Mouse (Mus musculus) CH12F3 (cell line): ENCODE data around the gene Spaca4.

Experiments
- in situ Hi-C: fragments of 300-500 bp; cut with MboI; formaldehyde crosslinking; loops from 2 replicates; pipeline ENCODE4 v1.14.3; 2020; ENCODE audit warnings: low sequenced_read_pairs

Gene Spaca4

DNA sequence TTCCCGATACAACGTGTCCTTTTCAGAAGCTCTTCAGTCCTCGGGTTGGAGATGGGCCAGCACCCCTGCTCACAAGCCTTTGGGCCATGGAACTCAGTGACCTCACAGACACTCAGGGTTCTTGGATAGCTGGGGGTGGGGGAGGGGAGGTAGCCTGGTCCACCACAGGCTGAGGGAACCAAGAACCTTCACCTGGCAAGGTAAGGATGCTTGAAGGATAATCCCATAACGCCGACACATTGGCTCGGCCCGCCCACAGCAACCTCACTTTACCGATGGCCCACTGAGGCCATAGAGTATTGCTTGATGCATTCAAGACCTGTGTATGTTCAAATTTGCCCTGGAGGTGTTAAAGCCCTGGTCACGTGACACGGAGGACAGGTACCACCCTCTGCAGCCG, at the start of gene Spaca4:
TSS of gene Spaca4 (minus strand) at position 101 of the 400 bp plus-strand sequence.
- in situ Hi-C loops: no loop called here

DNA sequence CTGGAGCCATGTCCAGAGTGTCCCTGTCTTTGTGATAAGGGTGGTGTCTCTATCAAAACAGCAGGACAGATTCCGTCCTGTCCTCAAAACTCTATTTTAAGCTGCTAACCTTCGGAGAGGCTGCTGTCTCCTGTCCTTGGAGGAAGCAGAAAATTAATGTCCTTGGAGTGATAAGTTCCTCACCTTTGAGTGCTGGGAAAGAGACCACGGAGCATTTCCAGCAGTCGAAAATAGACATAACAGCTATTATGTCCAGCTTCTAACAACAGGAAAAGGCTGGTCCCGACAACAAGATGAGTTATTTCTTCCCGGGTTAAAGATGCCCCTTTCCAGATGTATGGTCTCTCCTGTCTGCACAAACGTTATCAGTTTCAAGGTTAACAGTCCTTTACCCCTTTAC, 49.6 kb upstream of the Spaca4 start:
- in situ Hi-C loops: loop anchor here (5.0 kb wide), 1 partner anchor 33 kb away; no protein-coding TSS in a partner anchor

DNA sequence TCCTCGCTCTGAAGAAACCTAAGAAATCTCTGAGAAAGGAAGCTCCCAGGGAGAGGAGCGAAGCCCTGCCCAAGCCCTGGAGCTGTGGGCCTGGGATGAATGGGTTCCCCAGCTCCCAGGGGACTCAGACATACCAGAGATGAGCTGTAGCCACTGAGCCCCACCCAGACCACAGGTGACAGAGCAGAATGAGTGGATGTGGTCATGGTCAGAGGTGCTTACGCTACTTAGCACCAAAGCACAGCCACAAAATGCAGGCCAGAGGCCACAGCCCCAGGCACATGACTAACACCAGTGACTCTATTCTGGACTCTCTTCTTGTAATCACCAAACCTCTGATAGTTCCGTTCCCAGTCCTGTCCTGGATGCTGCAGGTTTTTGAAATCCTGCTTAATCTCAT, 45.5 kb upstream of the Spaca4 start:
- in situ Hi-C loops: no loop called here

DNA sequence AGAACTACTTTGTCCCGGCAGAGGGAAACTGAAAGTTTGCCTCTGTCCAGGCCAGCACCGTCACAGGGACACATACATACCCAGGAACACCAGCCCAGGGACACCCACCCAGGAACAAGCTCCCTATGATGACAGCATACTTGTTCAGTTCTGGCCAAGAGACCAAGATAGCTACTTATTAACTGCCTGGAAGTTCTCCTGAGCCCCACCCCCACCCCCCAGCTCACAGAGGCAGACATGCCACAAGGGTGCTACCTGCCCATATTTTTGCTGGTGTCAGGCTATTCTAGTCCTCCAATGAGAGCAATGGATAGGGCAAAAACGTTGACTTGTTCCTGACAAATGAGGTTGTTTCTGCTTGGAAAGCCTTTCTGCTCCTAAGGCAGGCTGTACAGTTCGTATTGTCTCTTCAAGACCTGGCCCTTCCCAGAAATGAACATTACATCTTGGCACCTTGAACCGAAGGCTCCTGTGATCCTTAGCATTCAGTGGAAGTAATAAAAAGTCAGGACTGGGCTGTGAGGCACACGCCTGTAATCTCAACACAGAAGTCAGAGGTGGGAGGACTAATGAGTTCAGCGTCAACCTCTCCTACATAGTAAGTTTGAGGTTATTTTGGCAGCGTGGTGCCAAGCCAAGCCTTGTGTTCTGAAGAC, 44.9 kb upstream of the Spaca4 start:
- in situ Hi-C loops: no loop called here

DNA sequence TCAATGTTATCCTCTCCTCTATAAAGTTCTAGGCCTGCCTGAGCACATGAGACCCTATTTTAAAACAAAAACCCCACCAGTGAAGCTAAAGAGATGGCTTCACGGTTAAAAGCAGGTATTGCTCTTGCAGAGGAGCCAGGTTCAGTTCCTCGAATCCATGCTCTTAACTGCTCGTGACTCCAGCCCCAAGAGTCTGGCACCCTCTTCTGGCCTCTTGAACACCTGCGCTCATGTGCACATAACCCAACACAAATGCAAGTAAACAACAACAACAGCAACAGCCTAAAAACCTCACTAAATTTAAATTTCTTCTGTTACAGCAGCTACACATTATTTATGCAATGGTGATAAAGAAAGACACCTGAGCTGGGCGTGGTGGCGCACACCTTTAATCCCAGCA, 41.9 kb upstream of the Spaca4 start:
- in situ Hi-C loops: no loop called here

DNA sequence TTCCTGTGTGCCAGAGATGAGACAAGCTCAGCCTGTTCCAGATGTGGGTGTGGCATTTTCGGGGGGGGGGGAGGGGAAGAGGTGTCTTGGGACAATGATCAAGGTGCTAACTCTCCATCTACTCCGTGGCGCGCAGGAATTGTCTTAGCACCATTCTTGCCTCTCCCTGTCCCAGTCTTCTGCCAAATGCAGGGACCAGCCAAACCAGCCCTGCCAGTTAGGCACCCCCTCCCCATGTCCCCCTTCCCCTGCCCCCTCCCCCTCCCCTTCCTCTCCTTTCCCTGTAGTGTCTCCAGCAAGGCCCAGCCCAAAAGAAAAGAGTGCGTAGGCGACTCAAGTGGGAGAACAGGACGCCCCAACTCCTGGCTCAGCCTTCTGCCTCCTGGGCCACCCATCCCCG, 41.2 kb upstream of the Spaca4 start:
- in situ Hi-C loops: no loop called here

DNA sequence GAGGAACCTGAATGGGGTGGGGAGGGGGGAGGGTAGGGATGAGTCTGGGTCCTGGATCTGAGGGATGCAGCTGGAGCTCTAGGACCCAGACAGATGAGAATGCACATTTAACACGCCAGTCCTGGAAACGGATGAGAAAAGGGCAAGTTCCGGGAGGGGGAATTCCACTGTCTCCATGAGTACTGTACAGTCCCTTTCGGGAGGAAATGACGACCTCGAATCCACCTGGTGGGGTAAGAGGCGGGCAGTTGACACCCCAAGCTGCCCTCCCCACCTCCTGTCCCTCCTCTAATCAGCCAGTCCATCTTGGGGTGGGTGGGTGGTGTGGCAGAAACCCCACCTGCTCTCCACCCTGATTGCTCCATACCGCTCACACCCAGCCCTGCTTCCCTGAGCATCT, 40.4 kb upstream of the Spaca4 start:
- in situ Hi-C loops: no loop called here

DNA sequence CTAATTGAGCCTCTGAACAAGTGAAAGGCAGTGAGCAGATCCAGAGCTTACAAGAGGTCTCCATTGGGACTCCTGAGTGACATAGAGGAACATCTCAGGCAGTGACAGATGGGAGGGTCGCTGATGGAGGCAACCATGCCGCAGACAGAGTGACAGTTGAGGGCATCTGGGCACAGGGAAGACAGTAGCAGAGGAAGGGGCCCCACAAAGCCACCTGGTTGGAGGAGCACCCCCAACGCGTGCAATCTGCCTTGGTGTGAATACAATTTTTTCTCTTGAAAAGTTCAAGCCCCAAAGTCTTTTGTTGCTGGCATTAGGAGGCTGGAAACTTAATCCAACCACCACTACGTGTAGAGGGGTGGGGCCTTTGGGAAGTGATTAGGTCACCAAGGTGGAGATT, 34.5 kb upstream of the Spaca4 start:
- in situ Hi-C loops: no loop called here

DNA sequence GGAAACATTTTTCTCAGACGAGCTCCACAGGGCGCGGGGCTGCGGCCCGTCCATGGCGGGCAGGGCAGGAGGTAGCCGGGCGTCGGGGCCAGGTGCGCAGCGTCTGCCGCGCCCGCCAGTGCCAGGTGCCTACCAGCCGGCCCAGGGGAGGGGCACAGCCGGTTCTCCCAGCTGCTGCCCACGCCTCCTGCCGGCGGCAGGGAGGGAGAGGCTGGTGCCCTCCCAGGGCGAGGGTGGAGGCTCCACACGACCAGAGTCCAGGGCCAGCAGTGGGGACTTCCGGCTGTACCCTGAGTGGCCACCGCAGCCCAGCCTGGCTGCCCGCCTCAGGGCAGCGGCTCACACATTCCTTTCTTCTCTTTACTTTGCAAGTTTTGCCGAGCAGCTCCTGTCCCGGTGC, 33.8 kb upstream of the Spaca4 start:
- in situ Hi-C loops: no loop called here

DNA sequence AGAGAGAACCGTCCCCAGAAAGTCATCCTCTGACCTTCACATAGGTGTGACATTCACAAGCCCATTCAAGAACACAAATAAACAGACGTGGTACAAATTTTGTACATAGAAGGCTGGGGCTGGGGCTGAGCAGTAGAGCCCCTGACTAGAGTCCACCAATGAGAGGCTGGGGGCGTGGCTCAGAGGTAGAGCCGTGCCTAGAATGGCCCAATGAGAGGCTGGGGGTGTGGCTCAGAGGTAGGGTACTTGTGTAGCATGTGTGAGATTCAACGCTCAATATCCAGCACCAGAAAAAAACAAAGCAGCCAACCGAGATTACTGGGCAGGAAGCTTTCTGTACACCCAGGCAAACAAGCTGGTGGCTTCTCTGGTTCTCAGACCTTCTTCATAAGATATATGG, 30.1 kb upstream of the Spaca4 start:
- in situ Hi-C loops: no loop called here

DNA sequence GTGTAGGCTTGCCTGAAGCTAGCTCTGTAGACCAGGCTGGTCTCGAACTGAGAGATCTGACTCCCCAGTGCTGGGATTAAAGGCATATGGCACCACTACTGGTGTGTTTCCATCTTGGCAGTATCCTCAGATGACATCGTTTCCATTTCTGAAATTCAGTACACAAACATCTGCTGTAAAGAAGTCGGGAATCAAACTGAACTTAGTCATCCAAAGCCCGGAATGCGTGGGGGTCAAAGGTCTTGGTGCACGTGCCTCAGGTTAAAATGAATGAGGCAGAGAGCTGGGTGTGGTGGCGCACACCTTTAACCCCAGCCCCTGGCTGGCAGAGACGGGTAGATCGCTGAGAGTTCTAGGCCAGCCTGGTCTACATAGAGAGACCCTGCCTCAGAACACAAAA, 24.5 kb upstream of the Spaca4 start:
- in situ Hi-C loops: no loop called here

DNA sequence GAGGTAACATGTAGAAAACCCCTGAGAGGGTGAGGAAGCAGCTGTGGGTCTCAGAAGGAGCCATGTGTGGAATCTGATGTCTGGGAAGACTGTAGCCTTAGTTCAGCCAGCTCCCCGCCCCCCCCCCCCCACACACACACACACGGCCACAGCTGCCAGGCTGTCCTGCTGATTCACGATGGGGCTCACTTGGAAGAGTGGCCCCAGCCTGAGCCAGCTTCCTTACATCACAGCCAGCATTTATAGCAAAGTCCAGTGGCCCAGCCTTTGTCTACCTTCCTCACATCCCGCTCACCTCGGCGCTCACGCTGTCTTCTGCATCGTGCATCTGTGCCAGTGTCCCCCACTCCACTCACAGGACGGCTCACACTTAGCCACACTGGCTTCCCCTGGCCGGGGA, 23.8 kb upstream of the Spaca4 start:
- in situ Hi-C loops: loop anchor here (10.0 kb wide), 1 partner anchor 185 kb away; no protein-coding TSS in a partner anchor

DNA sequence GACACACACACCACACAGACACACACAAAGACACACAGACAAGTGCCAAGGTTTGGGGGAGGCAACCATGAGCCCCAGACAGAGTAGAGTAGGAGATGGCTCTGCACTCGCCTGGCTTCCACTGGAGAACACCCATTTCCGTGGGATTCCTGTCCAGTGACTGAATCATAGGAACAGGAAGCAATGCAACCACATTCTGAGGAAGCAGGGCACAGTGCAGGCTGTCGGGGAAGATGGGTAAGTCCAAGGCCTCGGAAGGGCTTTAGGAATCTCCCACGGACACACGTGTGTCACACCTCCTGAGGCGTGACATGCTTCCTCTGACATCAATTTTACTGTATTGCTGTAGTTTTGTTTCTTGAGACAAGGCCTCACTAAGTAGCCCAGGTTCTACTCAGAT, 22.5 kb upstream of the Spaca4 start:
- in situ Hi-C loops: loop anchor here (10.0 kb wide), 1 partner anchor 187 kb away; no protein-coding TSS in a partner anchor

DNA sequence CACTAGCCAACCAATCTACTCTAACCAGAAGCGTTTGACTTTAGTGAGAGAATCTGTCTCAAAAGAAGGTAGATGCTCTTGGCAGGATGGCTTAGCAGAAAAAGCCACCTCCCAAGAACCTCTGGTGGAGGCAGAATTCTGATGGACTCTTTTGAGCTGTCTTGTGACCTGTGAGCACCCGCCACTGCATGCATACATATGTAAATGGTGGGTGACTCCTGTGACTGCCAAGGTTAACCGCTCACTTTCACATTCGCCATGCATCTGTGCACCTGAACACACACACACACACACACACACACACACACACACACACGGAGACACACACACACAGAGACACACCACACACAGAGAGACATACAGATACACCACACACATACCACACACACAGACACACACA, 21.8 kb upstream of the Spaca4 start:
- in situ Hi-C loops: loop anchor here (10.0 kb wide), 1 partner anchor 187 kb away; no protein-coding TSS in a partner anchor

DNA sequence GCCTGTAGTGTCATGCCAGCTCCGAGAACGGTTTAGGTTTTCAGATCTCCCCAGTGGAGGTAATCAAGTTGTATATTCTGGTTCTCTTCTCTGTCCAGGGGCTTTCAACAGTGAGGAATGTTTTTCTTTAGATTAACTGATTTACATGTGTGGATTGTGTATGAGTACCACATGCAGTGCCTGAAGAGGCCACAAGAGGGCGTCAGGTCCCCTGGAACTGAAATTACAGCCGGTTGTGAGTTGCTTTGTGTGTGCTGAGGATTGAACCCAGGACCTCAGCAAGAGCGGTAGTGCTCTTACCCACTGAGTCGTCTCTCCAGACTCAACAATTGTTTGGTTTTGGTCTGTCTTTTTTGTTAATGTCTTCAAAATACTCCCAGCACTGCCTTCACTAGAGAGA, 20.9 kb upstream of the Spaca4 start:
- in situ Hi-C loops: loop anchor here (10.0 kb wide), 1 partner anchor 188 kb away; no protein-coding TSS in a partner anchor

DNA sequence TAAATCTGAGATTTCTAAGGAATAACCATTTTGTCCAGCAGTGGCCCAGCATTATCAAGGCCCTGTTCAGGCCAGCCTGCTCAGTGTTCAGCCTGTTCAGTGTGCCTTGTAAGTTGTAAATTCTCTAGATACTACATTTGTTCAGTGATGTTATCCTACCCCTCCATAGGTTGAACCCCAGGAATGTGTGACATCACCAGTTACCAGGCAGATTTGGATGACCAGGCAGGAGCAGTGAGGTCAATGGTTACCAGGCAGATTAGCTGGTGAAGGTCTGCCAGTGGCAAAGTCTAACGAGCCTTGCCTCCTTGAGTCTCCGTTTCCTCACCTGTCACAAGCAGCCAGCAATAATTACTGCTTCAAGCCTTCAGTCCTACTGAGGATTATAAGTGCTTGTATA, 18.8 kb upstream of the Spaca4 start:
- in situ Hi-C loops: loop anchor here (5.0 to 10.0 kb wide), 2 partner anchors 33 to 190 kb away; no protein-coding TSS in a partner anchor

DNA sequence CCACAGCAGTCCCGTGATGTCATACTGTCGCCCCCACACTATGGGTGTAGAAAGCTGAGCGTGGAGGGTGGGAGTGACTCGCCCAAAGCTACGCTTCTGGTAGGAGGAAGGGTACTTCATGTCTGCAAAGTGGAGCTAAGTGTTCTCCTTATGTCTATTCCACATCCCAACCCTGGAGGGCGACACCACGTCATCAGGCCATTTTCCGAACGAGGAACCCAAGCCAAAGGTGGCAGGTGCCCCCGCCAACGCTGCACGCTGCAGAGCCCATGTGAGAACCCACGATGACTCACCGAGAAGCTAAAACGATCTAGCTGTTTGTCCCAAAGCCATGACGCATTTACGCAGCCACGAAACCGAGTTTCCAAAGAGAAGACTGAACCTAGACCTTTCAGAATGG, 16.7 kb upstream of the Spaca4 start:
- in situ Hi-C loops: loop anchor here (5.0 to 10.0 kb wide), 2 partner anchors 35 to 192 kb away; no protein-coding TSS in a partner anchor

DNA sequence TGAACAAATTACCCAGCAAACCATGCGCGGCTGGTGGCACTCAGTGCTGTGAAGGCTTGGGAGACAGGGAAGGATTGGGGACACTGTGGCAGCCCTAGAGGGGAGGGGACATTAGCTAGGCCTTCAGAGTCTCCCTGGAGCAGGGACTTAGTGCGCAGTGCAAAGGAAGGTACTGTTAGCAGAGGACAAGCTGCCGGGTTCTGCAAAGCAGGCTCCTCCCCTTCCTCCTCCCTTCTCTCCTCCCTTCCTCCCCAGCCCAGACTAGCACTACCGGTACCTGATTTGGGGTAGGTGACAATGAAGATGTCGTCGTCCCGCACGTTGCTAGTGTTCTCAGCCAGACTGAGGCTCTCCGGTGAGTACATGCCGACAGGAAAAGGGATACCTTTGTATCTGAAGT, 16.2 kb upstream of the Spaca4 start:
- in situ Hi-C loops: loop anchor here (5.0 to 10.0 kb wide), 2 partner anchors 36 to 193 kb away; no protein-coding TSS in a partner anchor

DNA sequence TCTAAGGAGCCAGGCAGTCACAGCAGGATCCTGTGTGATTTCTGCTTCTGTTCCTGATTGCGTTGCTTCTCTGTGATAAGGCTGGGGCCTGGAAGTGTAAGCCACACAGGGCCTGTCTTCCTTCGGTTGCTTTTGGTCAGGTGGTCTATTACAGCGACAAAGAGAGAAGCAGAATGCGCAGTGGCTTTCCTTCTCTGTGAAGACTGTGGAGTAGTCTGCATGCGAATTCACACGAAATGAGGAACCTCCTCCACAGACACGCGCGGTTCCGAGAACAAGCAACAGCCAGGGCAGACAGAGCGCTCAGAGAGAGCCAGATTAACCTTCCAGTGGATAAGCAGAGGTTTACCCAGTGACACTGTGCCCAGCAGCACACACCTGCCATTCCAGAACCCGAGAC, 15.7 kb upstream of the Spaca4 start:
- in situ Hi-C loops: loop anchor here (5.0 to 10.0 kb wide), 2 partner anchors 36 to 193 kb away; no protein-coding TSS in a partner anchor

DNA sequence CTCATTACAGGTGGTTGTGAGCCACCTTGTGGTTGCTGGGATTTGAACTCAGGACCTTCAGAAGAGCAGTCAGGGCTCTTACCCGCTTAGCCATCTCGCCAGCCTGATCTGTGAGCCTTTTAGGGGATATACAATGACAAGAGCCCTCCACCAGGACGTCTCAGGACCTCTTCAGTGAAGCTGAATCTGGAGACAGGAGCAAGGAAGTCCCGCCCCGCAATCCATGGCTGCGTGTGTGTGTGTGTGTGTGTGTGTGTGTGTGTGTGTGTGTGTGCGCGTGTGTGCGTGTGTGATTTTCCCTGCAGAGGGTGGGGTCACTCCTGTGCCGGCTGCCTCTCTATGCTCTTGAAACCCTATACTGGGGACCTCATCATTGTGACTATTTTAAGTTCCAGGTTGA, 14.2 kb upstream of the Spaca4 start:
- in situ Hi-C loops: loop anchor here (5.0 to 10.0 kb wide), 2 partner anchors 37 to 195 kb away; no protein-coding TSS in a partner anchor

DNA sequence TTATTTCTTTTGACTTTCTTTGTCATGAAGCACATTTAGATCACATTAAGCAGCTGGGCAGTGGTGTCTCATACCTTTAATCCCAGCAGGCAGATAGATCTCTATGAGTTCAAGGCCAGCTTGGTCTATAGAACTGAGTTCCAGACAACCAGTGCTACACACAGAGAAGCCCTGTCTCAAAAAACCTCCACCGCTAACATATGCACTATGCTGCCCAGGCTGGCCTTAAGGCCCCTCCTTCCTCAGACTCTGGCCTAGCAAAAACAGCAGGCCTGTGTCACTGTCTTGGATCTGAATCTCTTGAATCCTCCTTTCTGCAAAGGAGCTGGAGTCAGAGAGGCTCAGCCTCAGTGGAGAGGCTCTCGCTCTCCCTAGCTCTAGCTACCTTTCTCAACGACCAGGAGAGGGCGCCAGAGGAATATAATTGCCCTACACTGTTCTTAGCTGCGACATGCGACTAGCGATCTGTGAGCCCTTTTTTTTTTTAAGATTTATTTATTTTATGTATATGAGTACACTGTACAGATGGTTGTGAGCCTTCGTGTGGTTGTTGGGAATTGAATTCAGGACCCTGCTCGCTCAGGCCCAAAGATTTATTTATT, 13.7 kb upstream of the Spaca4 start:
- in situ Hi-C loops: no loop called here

DNA sequence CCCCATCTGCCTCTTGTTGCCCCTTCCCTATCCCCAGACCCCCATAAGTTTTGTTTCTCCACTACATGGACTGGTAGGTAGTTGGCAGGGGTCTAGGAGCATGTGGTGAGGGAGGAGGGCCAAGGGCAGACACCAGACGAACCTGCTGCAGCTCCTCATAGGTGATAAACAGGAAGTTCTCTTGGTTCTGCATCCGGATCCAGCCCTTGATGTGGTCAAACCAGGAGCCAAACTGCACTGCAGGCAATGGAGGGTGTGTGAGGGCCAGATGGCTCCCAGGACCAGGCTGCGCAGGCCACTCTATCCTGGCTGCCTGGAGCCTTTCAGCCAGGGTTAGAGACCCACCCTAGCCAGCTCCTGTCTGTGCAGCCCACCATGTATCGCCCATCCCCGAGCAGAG, 7.9 kb upstream of the Spaca4 start:
- in situ Hi-C loops: loop anchor here (5.0 kb wide), 1 partner anchor 69 kb away; no protein-coding TSS in a partner anchor
